Mouse (Mus musculus) right cerebral cortex, postnatal 14 days (tissue): ENCODE results near the gene Sdc3.

ENCODE experiments used
- DNase-seq: peaks from one replicate; pipeline ENCODE4 v3.0.0; 2022

Sdc3 gene

DNA sequence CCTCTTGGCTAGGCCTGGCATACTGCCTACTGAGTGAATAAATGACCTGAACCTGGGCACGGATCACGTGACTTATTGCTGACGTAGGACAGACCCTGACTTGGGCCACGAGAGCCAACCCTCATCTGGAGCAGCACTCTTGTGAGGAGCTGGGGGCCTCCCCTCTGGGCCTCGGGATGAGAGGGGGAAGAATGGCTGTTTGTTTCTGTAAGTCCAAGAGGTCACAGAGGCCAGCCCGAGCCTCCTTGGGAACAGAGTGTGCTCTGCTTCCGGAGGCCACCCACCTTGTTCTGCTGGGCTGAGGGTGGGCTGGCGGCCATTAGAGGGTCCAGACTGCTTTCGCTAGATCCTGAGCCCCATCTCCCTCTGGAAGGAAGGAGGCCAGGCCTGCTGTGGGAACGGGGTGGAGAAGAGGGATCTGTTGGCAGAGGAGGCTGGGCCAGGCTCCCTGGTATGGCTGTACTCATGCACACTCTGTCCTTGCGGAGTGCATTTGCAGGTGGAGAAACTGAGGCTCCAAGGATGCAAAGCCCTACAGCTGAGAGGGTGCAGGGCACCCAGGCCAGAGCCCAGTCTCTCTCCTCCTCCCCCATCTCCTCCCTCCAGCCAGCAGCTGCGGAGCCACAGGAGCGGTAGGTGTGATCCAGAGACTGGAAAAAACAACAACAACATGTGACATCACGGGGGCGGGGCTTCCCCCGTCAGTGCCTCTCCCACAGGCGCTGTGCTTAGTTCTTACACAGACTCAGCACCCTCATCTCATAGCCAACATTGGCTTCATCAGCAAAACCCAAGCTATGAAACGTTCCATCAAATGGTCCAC, 36.7 kb downstream of the Sdc3 start:
- peak; percentile 44 for DNase-seq

DNA sequence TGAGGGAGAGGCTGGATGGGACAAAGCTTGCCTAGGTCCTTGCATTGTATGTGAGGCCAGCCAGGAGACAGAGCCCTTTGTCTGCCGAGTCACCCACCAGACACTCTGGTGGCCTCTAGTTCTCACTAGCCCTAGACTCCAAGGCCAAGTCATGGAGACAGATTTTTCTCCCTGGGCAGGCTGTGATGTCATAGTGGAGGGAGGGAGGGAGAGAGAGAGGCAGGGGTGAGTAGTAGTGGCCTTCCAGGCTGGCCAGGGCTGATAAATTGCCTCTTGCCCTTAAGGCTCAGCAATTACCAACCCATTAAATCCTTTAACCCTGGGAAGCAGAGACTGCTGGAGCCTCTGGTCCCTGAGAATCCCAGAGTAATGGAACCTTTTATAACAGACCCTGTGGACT, 41.8 kb downstream of the Sdc3 start:
- no peak for DNase-seq

DNA sequence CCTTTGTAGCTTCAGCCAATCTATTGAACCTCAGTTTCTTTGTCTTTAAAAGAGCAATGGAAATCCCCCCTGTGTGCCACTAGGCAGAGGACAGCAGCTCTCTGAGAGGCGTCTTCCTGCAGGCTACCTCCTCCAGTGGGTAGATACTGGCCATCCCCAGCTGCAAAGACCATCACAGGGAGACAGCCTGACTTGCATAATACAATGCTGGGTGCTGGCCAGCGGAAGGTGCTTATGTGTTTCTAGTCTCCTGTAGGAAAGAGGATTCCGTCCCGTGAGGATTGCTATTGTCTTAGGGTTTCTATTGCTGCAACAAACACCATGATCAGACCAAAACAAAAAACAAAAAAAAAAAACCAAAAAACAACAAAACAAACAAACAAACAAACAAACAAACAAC, 43.2 kb downstream of the Sdc3 start:
- no peak for DNase-seq

DNA sequence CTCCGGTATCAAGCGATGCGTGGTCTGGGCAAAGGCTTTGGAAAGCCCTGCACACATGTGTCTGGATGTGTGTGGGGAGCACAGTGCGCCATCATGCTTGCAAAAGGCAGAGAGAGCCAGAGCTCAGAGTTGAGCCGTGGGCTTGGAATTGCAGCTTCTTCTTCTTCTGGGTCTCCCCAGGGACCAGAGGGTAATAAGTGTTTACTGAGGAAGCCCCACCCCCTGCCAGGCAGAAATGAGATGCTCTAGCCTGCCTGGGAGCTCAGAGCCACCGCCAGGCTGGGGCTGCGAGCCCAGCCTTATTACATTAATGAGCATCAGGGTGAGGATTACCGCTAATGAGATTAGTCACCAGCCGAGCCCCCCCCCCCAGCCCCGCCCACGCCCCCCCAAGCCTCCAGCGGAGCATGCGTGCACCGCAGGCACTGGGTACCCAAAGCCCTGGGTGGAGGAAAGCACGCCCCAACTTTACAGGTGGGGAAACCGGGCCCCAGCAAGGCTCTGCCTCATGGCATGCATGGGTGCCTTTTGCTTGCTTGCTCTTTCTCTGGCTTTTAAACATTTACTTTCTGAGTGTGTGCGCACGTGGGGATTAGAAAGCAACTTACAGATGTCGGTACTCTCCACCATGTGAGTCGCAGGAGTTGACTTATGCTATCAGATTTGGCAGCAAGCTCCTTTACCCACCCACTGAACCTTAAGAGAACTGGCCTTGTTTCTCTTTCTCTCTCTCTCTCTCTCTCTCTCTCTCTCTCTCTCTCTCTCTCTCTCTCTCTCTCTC, 44.1 kb downstream of the Sdc3 start:
- DNase-seq = no peak

DNA sequence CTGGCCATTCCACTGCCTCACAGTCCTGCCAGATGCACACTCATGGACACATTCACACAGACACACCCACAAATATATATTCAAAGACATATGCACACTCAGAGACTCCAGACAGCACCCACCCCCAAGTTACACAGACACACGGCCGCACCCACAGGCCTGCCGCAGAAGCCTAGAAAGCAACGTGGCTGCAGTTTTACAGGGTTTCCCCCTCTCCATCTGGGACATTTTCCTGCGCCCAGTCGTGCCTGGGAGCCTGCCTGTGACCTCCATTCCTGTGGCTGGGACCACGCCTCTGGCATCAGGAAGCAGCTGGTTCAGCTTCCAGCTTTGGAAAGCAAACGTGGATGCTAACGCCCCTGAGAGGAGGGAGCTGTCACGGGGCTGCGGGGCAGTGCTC, 46.2 kb downstream of the Sdc3 start:
- DNase-seq = no peak

DNA sequence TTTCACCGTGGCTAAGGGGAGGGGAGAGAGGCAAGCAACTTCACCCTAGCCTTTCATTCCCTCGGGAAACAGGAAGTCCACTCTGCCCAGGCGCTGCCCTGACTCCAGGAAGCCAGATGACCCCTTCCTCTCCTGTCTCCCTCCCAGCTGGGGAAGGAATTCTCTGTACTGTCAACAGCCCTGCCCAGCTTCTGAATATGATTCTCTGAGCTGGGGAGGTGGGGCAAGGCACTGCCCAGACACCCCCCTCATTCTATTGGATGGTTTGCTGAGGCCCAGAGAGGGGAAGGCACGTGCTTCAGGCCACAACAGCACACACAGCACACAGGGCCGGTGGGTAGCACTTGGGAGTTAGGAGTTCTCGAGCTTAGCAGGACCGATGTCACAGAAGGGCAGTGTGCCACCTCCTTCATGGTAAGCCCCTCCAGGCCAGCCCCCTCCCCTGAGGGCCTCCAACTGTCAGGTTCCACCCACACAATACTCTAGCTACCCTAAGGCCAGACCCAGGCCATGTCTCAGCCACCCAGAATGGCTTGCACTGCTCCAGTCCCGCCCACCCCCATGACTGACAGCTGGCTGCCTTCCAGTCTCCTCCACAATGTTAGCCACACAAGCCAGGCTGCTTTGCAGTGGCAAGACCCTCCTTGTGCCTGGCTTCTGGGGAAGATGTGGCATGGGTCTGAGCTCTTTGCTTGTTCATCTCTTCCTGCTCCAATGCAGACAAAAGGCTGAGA, 48.9 kb downstream of the Sdc3 start:
- DNase-seq = peak; percentile 56

DNA sequence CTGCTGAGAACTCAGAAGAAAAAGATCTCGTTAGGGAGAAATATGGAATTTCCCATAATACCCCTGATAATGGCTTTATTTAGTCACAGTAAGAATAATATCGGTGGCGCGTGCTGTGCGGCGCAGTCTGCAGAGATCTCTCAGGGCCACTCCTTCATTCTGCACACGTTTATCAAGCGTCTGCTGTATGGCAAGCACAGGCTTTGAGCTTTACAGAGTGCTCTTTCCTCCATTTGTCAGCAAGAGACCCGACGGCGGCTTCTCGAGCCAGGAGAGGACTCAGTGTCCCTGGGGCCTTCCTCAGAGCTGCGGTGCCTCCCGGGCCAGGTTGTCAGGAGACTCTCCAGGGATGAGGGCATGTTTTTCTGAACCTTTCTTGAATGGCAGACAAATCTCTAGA, 56.5 kb downstream of the Sdc3 start:
- DNase-seq = no peak

DNA sequence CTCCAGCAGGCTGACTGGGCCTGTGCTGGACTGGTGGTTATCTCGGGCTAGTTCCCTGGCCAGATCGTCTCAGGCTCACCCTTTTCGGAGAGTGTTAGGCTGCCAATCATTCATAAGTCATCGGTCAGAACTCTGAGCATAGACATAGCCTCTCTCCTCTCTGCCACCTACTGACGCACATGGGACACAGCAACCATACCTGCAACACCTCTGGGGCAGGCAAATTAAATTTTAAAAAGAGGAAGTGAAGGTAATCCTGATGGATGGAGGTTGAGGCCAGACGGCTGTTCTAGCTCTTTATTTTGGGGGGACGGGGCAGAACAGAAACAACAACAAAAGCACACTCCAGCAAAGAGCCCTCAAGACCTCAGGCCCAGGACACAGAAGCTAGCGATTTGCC, 65.3 kb downstream of the Sdc3 start:
- DNase-seq = no peak

DNA sequence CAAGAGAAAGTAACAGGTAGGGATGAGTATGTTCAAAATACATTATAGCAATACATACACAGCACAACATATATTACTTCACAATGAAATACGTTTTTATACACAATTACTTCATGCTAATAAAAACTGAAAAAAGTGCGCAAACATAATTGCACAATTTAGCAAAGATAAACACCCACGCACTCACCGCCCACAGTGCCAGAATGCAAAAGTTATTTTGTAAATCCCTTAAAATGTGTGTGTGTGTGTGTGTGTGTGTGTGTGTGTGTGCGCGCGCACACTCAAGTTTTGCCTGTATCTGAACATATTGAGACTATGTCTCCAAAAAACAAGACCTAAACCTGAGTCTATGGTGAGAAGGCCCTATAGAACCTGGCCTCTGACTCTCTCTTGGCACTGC, 66.5 kb downstream of the Sdc3 start:
- no peak for DNase-seq

DNA sequence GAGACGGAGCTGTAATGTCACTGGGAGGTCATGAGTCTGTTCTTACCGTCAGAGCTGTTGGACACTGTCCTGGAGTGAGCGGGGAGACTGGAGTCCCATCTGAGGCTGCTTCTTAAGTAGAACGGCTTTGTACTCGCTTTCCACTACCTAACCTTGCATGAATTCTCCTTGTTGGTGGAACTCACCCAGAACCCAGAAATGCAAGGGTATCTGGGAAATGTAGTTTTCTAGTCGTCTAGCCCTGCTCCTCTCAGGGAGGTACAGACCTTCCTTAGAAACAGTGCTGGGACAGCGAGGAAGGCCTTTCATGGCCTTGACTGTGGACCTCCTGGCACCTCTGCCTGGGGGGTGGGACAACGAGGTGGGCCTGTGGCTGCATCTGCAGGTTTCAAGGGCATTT, 67.1 kb downstream of the Sdc3 start:
- peak; percentile 2 for DNase-seq

DNA sequence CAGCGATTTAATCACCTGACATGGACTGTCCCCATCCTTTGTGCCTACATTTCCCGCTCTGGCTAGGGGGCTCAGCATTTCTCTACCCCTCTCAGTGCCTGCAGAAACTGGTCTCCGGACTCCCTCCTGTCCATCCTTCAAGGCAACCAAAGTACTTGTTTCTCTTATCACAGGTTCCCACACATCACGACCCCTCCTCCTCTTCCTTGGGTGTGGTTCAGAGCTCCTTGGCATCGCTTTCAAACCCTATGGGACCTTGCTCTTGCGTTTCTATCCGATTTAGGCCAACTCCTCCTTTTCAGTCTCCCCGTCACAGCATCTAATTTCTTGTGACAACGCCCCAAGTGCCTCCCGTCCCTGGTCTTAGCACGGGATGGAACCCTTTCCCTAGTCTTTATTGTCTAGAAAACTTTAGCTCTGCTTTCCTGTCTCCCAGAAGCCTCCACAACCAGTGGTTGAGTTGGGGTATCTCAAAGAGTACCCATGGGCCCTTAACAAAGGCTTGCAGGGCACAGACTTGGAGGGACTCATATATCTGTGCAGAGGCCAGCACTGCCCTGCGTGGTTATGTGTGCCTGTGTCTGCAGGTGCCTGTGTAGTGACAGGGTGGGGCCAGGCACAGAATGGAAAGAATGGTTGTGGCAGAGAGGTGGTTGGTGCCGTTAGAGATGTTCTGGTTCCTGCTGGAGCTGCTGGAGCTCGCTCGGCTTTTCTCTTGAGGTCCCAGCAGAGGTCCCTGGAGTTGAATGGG, 68.7 kb downstream of the Sdc3 start:
- peak; percentile 3 for DNase-seq

DNA sequence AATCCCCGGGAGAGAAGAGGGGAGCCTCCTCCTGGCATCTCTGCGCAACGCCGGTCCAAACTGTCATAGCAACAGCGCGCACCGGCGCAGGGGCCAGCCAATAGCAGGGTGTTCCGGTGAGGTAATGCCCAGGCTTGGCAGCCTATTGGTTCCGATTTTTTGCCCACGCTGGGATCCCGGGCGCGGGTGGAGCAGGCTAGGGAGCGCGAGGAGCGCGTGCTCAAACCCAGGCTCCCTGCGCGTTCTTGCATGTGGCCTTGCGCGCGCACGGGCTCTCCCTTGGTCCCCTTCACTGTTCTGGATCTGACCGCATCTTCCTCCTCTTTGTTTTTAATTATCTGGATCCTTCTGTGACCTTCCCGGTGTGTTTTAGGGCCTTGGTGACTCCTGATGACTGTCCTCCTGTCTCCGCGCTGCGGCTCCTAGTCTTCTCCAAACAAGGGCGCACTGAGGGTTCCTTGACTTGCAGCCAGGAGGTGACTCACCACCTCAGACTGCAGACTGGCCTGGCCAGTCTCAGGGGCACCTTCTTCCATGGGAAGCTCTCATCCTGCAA, 69.4 kb downstream of the Sdc3 start:
- DNase-seq = peak; percentile 93

DNA sequence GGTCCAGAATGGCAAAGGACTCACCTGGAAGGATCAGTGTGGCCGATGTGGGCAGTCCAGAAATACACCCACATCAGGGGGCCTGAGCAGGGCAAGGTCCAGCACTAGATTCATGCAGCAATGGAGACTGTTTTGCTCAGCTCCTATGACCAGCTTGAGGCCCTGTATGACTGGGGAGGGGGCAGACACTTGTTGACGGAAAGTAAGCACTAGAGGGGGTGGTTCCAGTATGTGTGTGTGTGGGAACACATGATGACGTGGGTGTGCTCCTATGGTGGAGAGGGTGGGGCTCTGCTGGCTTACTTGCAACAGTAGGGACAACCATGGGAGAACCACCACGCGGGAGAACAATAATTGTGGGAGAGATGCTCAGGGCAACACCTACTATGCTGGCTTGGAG, 70.2 kb downstream of the Sdc3 start:
- DNase-seq = no peak

DNA sequence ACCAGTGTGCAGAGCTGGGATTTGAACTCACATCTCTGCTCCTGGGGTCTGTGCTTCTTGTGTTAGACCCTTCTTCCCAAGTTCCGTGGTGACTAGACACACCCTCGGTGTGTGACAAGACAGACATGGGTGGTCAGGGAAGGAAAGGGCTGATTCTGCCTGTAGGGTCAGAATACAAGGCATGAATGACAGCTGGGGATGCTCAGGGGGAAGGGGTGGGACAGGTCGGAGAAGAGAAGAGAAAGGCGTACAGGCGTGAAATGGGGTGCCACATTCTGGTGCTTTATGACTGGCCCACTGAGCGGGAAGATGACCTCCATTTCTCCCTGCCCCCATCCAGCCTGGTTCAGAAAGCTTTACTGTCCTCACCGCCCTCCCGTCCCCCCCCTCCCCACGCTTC, 73.1 kb downstream of the Sdc3 start:
- no peak for DNase-seq

DNA sequence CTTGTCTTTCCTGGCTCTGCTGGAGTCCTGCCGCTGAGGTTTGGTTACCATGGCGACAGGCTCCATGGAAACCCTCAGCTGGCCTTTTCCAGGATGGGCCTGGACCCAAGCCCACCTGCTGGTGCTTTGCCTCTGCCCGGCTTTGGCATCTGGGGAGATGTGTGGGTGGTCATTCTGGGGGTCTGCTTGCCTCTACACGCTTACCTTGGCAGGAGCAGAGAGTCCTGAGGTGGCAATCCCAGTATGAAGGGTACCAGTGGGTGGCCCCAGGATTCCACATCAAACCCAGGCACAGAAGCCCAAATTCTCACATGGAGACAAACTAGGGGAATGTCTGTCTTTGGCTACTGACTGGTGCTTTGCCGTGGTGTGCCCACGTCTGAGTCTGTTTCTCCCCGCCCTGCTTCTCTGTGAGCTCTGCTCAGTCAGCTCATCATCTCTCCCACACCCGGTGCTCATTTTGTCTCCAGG, 73.6 kb downstream of the Sdc3 start:
- DNase-seq = peak; percentile 92

DNA sequence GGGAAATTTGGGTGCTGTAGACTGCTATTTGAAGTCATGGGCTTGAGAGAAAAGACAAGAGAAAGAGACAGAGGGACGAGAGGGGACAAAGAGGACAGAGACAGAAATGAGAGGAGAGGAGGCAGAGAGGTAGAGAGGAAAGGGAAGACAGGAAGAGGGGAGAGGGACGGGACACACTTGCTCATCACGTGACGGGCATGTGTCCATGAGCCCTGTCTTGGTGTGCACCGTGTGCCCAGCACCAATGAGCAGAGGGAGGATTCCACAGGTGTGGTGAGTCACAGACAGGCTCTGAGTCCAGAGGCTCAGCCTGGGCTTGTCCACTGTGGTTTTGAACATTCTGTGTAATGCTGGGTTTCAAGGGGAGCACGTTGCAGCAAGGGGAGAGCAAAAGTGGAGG, 75.6 kb downstream of the Sdc3 start:
- DNase-seq = no peak

DNA sequence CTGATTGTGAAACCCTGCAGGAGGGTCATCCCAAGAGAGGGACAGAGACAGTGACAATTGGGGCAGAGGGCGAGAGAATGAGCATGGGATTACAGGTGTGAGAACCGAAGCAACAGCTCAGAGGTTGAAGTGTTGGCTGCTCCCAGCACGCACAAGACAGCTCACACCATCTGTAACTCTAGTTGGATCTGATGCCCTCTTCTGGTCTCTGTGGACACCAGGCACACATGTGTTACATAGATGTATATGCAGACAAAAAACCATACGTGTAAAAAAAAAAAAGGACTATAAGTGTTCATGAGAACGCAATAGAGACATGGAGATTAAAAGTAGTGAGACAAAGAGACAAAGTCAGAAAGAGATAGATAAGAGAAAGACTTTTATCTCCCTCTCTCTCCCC, 76.5 kb downstream of the Sdc3 start:
- peak; percentile 4 for DNase-seq

DNA sequence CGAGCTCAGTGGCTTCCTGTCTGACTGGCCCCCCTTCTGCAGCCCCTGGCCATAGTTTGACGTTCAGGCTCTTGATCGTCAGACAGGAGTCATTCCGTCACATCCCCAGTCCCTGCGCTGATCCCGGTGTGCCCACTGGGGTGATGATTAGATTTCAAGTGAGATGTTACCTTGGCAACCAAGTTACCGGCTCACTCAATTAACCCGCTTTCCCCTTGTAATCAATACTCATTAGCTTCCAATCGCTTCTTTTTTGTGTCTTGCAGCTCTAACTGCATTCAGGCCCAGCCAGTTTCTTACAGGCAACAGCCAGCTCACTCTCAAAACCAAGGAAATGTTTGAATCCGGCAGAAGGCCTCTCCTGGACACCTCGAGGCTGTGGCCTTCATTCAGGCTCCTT, 80.1 kb downstream of the Sdc3 start:
- DNase-seq = peak; percentile 3

DNA sequence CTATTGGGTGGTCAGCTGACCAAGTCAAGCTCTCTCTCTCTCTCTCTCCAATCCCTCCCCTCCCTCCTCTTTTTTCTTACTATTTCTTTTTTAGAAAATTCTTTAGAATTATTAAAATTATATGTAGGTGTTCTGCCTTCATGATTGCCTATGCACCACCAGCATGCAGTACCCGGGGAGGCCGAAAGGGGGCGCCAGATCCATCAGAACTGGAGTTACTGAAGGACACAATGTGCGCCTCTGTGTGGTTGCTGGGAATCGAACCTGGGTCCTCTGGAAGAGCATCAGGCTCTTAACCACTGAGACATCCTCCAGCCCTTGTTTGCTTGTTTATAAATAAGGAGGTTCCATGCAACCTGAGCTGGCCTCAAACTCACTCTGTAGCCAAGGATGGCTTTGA, 81.1 kb downstream of the Sdc3 start:
- no peak for DNase-seq

DNA sequence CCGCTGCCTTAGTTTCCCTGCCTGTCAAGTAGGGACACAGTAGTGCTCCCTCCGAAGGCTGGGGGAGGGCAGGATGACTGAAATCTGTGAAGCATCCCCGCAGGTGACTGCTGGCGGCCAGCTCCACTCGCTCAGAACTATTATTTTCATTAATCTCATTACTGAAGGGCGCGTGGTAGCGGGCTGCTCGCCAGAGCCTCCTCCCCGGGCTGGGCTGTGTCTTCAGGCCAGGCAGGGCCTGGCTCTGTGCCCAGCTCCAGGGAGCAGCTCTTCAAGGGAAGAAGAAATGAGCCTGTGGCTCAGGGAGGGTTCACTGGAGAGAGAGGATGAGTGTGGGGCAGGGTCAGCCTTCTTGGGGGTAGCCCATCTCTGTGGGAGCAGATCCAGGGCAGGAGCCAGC, 82.3 kb downstream of the Sdc3 start:
- peak; percentile 65 for DNase-seq
